Mouse (Mus musculus) forebrain, embryonic 16.5 days (tissue): Measurements from ENCODE around the gene Ctdsp1. TPM values are rescaled to one million over a fixed set of nuclear protein-coding genes. Genes with fewer than 3 reads are reported as not detected.
A peak's percentile ranks its signal among the peaks of the same experiment; 100 is the strongest.

Experiments used
- ATAC-seq: fragments of 200-750 bp; cut with Nextera tagmentation; 2 replicates; pipeline ENCODE4 v1.8.0; 2017; ENCODE audit warnings: mild to moderate bottlenecking, moderate library complexity
- H3K27ac ChIP-seq: fragments of 300-500 bp; sonication (generic); 2 replicates; pipeline ENCODE4 v1.5.1; 2014; ENCODE audit warnings: low read length, control low read depth
- H3K27me3 ChIP-seq: fragments of 300-500 bp; sonication (generic); replicated peaks from 2 replicates; pipeline ENCODE4 v1.6.1; 2014; ENCODE audit warnings: low read length; ENCODE audit not compliant: control insufficient read depth, insufficient read depth
- H3K36me3 ChIP-seq: fragments of 300-500 bp; sonication (generic); 2 replicates; pipeline ENCODE4 v1.6.1; 2014; ENCODE audit not compliant: control insufficient read depth, insufficient read depth
- H3K4me1 ChIP-seq: fragments of 300-500 bp; sonication (generic); replicated peaks from 2 replicates; pipeline ENCODE4 v1.6.1; 2014; ENCODE audit warnings: low read length; ENCODE audit not compliant: control insufficient read depth, insufficient read depth
- H3K4me2 ChIP-seq: fragments of 300-500 bp; sonication (generic); 2 replicates; pipeline ENCODE4 v1.6.1; 2014; ENCODE audit warnings: mild to moderate bottlenecking, low read length, control low read depth
- H3K4me3 ChIP-seq: fragments of 300-500 bp; sonication (generic); replicated peaks from 2 replicates; pipeline ENCODE4 v1.5.1; 2014; ENCODE audit warnings: mild to moderate bottlenecking, low read length, control low read depth
- H3K9ac ChIP-seq: fragments of 300-500 bp; sonication (generic); replicated peaks from 2 replicates; pipeline ENCODE4 v1.6.1; 2014; ENCODE audit warnings: low read depth, low read length, control low read depth
- H3K9me3 ChIP-seq: fragments of 300-500 bp; sonication (generic); 2 replicates; pipeline ENCODE4 v1.6.1; 2016; ENCODE audit warnings: low read length; ENCODE audit not compliant: control insufficient read depth
- WGBS: fragments of 180-500 bp; shearing (Covaris S2); extraction: QIAGEN DNeasy Blood & Tissue Kit; methylation state at CpG from one replicate; pipeline ENCODE4 v1.1.7; 2014; 5-methylcytosine and 5-hydroxymethylcytosine counted together
- polyA plus RNA-seq: library from polyadenylated mRNA; unstranded; fragments of >200 nt; fragmentation: Nextera tagmentation; extraction: Ambion mirVana; gene quantifications from 2 replicates; pipeline ENCODE4 v1.2.1, GENCODE M21; 2015

Ctdsp1 gene
- polyA plus RNA-seq, 1 experiment from 2014 or later, result 18.6 TPM

GRCm38 (mm10) chr1:74386363-74386713 lies 5.0 kb upstream of the Ctdsp1 start:
- no peak; the same call in 1 of the 2 replicates for ATAC-seq
- Histone ChIP-seq H3K4me1 (peaks cover 21% of the 10 kb centered on the region), H3K27me3 (no peaks in the 10 kb centered on the region; the same call in none of the 2 replicates), H3K9me3 (no peaks in the 10 kb centered on the region), H3K27ac (peak overlapping the region; percentile 97), H3K4me2 (peak overlapping the region; percentile 77), H3K9ac (peak overlapping the region; percentile 83), H3K36me3 (no peaks in the 10 kb centered on the region), H3K4me3 (peak overlapping the region; percentile 94)
- WGBS, result 52% methylated on average over 7 of the region's 10 CpGs

DNA sequence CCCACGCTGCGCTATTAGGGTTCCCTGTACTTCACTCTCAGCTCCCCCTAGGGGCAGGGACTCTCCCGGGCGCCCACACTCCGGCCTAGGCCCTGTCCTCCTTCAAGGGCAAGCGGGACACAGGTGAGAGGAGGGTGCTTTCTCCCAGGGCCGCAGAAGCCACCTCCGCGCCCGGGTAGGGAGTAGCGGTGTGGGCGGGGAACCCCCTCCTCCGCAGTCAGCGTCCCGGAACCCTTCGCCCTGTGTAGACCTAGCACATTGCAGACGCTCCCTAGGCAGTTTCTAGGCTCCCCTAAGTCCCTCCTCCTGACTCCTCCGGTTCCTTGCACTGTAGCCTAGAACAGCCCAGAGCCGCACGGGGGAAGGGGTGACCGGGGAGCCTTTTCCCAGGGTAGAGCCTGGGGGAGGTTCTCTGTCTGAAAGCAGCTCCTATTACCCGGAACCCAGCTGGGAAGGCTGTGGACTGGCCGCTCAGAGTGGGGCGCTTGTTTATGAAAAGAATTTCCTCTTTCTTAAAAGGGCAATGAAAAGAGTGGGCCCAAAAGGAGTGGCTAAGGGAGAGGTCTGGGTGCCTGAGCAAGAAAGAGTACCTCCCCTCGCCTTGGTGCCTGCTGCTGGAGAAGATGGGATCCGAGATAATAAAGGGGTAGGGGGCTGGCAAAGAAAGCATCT lies 4.5 kb upstream of the Ctdsp1 start:
- peak overlapping the region; percentile 77 for H3K4me2 ChIP-seq
- ATAC-seq, result peak; percentile 91
- H3K27ac ChIP-seq, result peak overlapping the region; percentile 97
- H3K4me3 ChIP-seq, result peak overlapping the region; percentile 94
- peaks cover 21% of the 10 kb centered on the region for H3K4me1 ChIP-seq
- WGBS, result under 1% methylated on average over 26 of the region's 26 CpGs
- no peaks in the 10 kb centered on the region for H3K36me3 ChIP-seq
- no peaks in the 10 kb centered on the region; the same call in none of the 2 replicates for H3K27me3 ChIP-seq
- no peaks in the 10 kb centered on the region for H3K9me3 ChIP-seq
- peak overlapping the region; percentile 83 for H3K9ac ChIP-seq

- 50% methylated on average over 15 of the region's 15 CpGs for WGBS
- H3K27ac ChIP-seq, result peak overlapping the region; percentile 97
- no peaks in the 10 kb centered on the region for H3K36me3 ChIP-seq
- peak overlapping the region; percentile 83 for H3K9ac ChIP-seq
- peaks cover 26% of the 10 kb centered on the region for H3K4me1 ChIP-seq
- no peak for ATAC-seq
- no peaks in the 10 kb centered on the region for H3K9me3 ChIP-seq
- H3K27me3 ChIP-seq, result no peaks in the 10 kb centered on the region; the same call in none of the 2 replicates
- H3K4me2 ChIP-seq, result peak overlapping the region; percentile 77
- H3K4me3 ChIP-seq, result peak overlapping the region; percentile 94
These were observed 3.8 kb upstream of the Ctdsp1 start for GRCm38 (mm10) chr1:74387386-74387988.

GRCm38 (mm10) chr1:74388398-74388920 lies 2.9 kb upstream of the Ctdsp1 start:
- no peaks in the 10 kb centered on the region; the same call in none of the 2 replicates for H3K27me3 ChIP-seq
- H3K4me2 ChIP-seq, result no peak overlapping the region
- no peak overlapping the region for H3K9ac ChIP-seq
- no peak overlapping the region for H3K4me3 ChIP-seq
- no peaks in the 10 kb centered on the region for H3K36me3 ChIP-seq
- ATAC-seq, result no peak
- H3K4me1 ChIP-seq, result peaks cover 35% of the 10 kb centered on the region
- no peak overlapping the region for H3K27ac ChIP-seq
- WGBS, result 70% methylated on average over 7 of the region's 7 CpGs
- no peaks in the 10 kb centered on the region for H3K9me3 ChIP-seq

- ATAC-seq, result no peak
These were observed 1.4 kb upstream of the Ctdsp1 start for GRCm38 (mm10) chr1:74389831-74390286.

GRCm38 (mm10) chr1:74390287-74390906 lies 912 bp upstream of the Ctdsp1 start:
- Histone ChIP-seq H3K9me3 (no peaks in the 10 kb centered on the region), H3K27me3 (no peaks in the 10 kb centered on the region; the same call in none of the 2 replicates), H3K36me3 (no peaks in the 10 kb centered on the region), H3K4me1 (peaks cover 35% of the 10 kb centered on the region), H3K4me3 (peak overlapping the region; percentile 91), H3K4me2 (peak overlapping the region; percentile 41), H3K27ac (no peak overlapping the region), H3K9ac (peak overlapping the region; percentile 22; the same call in 1 of the 2 replicates)
- WGBS, result 6% methylated on average over 21 of the region's 21 CpGs
- ATAC-seq, result no peak

More at GRCm38 (mm10) chr1:74389831-74390286, 1.4 kb upstream of the Ctdsp1 start:
- Histone ChIP-seq H3K4me1 (peaks cover 35% of the 10 kb centered on the region), H3K27ac (no peak overlapping the region), H3K4me3 (peak overlapping the region; percentile 18; the same call in 1 of the 2 replicates), H3K4me2 (peak overlapping the region; percentile 41), H3K27me3 (no peaks in the 10 kb centered on the region; the same call in none of the 2 replicates), H3K9me3 (no peaks in the 10 kb centered on the region), H3K36me3 (no peaks in the 10 kb centered on the region), H3K9ac (peak overlapping the region; percentile 22; the same call in 1 of the 2 replicates)
- WGBS, result 9% methylated on average over 29 of the region's 29 CpGs

GRCm38 (mm10) chr1:74391844-74392441 lies 634 bp downstream of the Ctdsp1 start:
- Histone ChIP-seq H3K27ac (peak overlapping the region; percentile 68), H3K27me3 (no peaks in the 10 kb centered on the region; the same call in none of the 2 replicates), H3K9ac (peak overlapping the region; percentile 78), H3K4me2 (peak overlapping the region; percentile 93), H3K4me3 (peak overlapping the region; percentile 91), H3K4me1 (peaks cover 32% of the 10 kb centered on the region), H3K36me3 (no peaks in the 10 kb centered on the region), H3K9me3 (no peaks in the 10 kb centered on the region)
- under 1% methylated on average over 53 of the region's 63 CpGs for WGBS
- ATAC-seq, result peak; percentile 24

GRCm38 (mm10) chr1:74392446-74392994 lies 1.2 kb downstream of the Ctdsp1 start:
- WGBS, result 0% methylated on average over 16 of the region's 16 CpGs
- H3K36me3 ChIP-seq, result no peaks in the 10 kb centered on the region
- peak overlapping the region; percentile 37; the same call in 1 of the 2 replicates for H3K27ac ChIP-seq
- H3K9me3 ChIP-seq, result no peaks in the 10 kb centered on the region
- ATAC-seq, result peak; percentile 19
- H3K4me1 ChIP-seq, result peaks cover 27% of the 10 kb centered on the region
- H3K27me3 ChIP-seq, result no peaks in the 10 kb centered on the region; the same call in none of the 2 replicates
- peak overlapping the region; percentile 78 for H3K9ac ChIP-seq
- H3K4me2 ChIP-seq, result peak overlapping the region; percentile 93
- peak overlapping the region; percentile 91 for H3K4me3 ChIP-seq
